Mouse (Mus musculus) layer of hippocampus, adult 9-11 months (tissue): Measurements from ENCODE around the gene Ostf1.

Experiments used
- DNase-seq: peaks from one replicate; pipeline ENCODE4 v3.0.0; 2022

Gene Ostf1

GRCm38 (mm10) chr19:18557708-18558107 lies 73.9 kb downstream of the Ostf1 start:
- DNase-seq: no peak

GRCm38 (mm10) chr19:18555645-18556044 lies 76.0 kb downstream of the Ostf1 start:
- DNase-seq: no peak

GRCm38 (mm10) chr19:18548668-18549067 lies 83.0 kb downstream of the Ostf1 start:
- DNase-seq: peak; percentile 55
